Mouse (Mus musculus) bone marrow, adult 2 months (tissue): ENCODE measurements around the gene Itgae.

Experiments used
- CTCF ChIP-seq: fragments of 200-500 bp; IDR thresholded peaks from 2 replicates; pipeline ENCODE4 v1.5.1; 2011; ENCODE audit warnings: low read length, control low read depth; ENCODE audit not compliant: control insufficient read depth, insufficient read depth
- POLR2A ChIP-seq: fragments of 200-500 bp; IDR thresholded peaks from 2 replicates; pipeline ENCODE4 v1.6.1; 2011; ENCODE audit warnings: low read depth, mild to moderate bottlenecking, control low read depth, low read length, borderline replicate concordance; ENCODE audit not compliant: control insufficient read depth

DNA sequence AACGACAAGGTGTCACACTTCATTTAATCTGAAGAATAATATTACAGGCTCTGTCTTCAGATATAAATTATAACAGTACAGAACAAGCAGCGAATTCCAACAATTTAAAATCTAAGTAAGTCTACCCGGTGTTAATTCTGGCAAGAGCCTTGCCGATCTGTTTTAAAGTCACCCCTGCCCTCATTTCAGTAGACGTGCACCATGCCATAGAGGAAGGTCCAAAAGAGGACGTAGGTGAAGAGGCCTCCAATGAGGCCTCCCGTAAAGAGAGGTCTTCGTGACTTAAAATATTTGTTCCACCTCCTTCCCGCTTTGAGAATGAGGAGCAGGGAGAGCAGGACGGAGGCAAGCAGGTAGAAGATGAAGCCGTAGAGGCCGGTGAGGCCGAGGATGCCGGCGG, 85.8 kb downstream of the Itgae start:
- TF ChIP-seq CTCF: no peak
- TF ChIP-seq POLR2A: no peak
